ENCODE assay signal across 8 mouse cellular contexts in the genomic region with DNA sequence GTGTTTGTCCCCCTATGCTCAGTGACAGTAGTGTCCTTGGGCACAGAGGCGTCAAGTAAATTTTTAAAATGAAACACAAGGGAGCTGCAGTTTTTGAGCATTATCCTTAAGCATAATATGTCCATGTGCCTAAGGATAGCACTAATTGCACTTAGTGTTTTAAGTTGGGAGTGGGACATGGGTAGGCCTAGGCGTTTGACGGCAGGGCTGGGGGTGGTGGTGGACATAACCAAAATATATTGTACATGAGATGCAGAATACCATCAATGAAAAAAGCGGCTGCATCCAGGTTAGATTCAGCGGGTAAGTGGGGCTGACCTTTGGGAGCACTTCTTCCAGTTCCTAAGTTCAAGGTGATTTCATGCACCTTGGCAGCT. TPM values are rescaled to one million over a fixed set of nuclear protein-coding genes. Genes with fewer than 3 reads are reported as not detected.
A peak's percentile ranks its signal among the peaks of the same experiment; 100 is the strongest.
DNase-seq lines count a peak whose midpoint lies in the region; ATAC-seq and TF ChIP-seq lines count a peak whose summit lies in the region.

No protein-coding gene starts in this region.

- H3K9me3 ChIP-seq in hindbrain, embryonic 14.5 days (ENCODE audit: control insufficient read depth, low read length) = no peaks in the 10 kb centered on the region
- no peaks in the 10 kb centered on the region for H3K9me3 ChIP-seq in midbrain, embryonic 16.5 days (replicated peaks; ENCODE audit: control insufficient read depth, low read length, poor library complexity, severe bottlenecking)

- peaks cover 18% of the 10 kb centered on the region for H3K36me3 ChIP-seq in hindbrain, embryonic 14.5 days (replicated peaks; ENCODE audit: control insufficient read depth, insufficient read depth)
- peaks cover 2% of the 10 kb centered on the region; the same call in 1 of the 2 replicates for H3K36me3 ChIP-seq in midbrain, embryonic 16.5 days (ENCODE audit: control insufficient read depth, insufficient read depth, low read length)

- H3K4me3 ChIP-seq in layer of hippocampus, adult 2 months = peak overlapping the region; percentile 94
- H3K4me3 ChIP-seq in brown adipose tissue, adult 24 weeks (ENCODE audit: insufficient read depth, low read depth, low read length) = peak overlapping the region; percentile 86
- H3K4me3 ChIP-seq in hindbrain, embryonic 14.5 days (replicated peaks; ENCODE audit: low read length) = peak overlapping the region; percentile 75
- H3K4me3 ChIP-seq in midbrain, embryonic 16.5 days (ENCODE audit: low read depth, low read length) = peak overlapping the region; percentile 60

- ATAC-seq in hindbrain, embryonic 14.5 days (ENCODE audit: low FRiP score) = peak; percentile 29
- peak; percentile 56 for ATAC-seq in midbrain, embryonic 16.5 days
- ATAC-seq in monocyte, adult 5-6 weeks (replicated peaks; ENCODE audit: insufficient number of reproducible peaks, low FRiP score, low TSS enrichment, poor library complexity, severe bottlenecking) = no peak

- H3K4me2 ChIP-seq in hindbrain, embryonic 14.5 days (replicated peaks) = peak overlapping the region; percentile 89
- peak overlapping the region; percentile 67 for H3K4me2 ChIP-seq in midbrain, embryonic 16.5 days (ENCODE audit: low read length)

- peak overlapping the region; percentile 83 for H3K9ac ChIP-seq in hindbrain, embryonic 14.5 days
- peak overlapping the region; percentile 83 for H3K9ac ChIP-seq in midbrain, embryonic 16.5 days (ENCODE audit: low read depth, low read length)

- TF ChIP-seq CTCF in layer of hippocampus, adult 2 months (conservative IDR thresholded peaks at IDR 0.05) = peak; percentile 18

- peak overlapping the region; percentile 98 for H3K27ac ChIP-seq in layer of hippocampus, adult 2 months
- peak overlapping the region; percentile 92 for H3K27ac ChIP-seq in brown adipose tissue, adult 24 weeks (replicated peaks; ENCODE audit: low read depth, low read length)
- H3K27ac ChIP-seq in hindbrain, embryonic 14.5 days = peak overlapping the region; percentile 78
- H3K27ac ChIP-seq in midbrain, embryonic 16.5 days (ENCODE audit: low read length) = peak overlapping the region; percentile 70

- H3K4me1 ChIP-seq in brown adipose tissue, adult 24 weeks (ENCODE audit: control insufficient read depth, insufficient read depth, insufficient read length, low read length) = no peaks in the 10 kb centered on the region
- peaks cover 7% of the 10 kb centered on the region for H3K4me1 ChIP-seq in hindbrain, embryonic 14.5 days (replicated peaks; ENCODE audit: control insufficient read depth, insufficient read depth, low read length)
- H3K4me1 ChIP-seq in midbrain, embryonic 16.5 days (ENCODE audit: control insufficient read depth, insufficient read depth, low read length) = peaks cover 15% of the 10 kb centered on the region

- no peak for DNase-seq in layer of hippocampus, adult 2 months (ENCODE audit: low spot score in 2 of 2)
- no peak for DNase-seq in layer of hippocampus, adult 11-12 months (ENCODE audit: low spot score)
- DNase-seq in hindbrain, embryonic 14.5 days (ENCODE audit: low spot score) = no peak
- DNase-seq in cerebellum, adult 11 months = no peak
- DNase-seq in left cerebral cortex, adult 11 months (ENCODE audit: low spot score) = no peak

- H3K27me3 ChIP-seq in hindbrain, embryonic 14.5 days (ENCODE audit: control insufficient read depth, insufficient read depth, low read length) = no peaks in the 10 kb centered on the region
- no peaks in the 10 kb centered on the region for H3K27me3 ChIP-seq in midbrain, embryonic 16.5 days (ENCODE audit: control insufficient read depth, insufficient read depth, low read depth, low read length)

- WGBS in hindbrain, embryonic 14.5 days = 11% methylated on average over 5 of the region's 5 CpGs
- WGBS in midbrain, embryonic 16.5 days = 12% methylated on average over 5 of the region's 5 CpGs

RNA-seq across cellular contexts. Expression of gene Rmnd1, which starts 0.5 kb away (rescaled TPM):
- total RNA-seq in layer of hippocampus, adult 2 months (2021) = 10 to 100 TPM; 33.1 to 44.9 TPM
- polyA plus RNA-seq in brown adipose tissue, adult 24 weeks (2012; ENCODE audit: insufficient read depth, insufficient read length, missing spikeins) = 116 and 132 TPM in 2 replicates
- polyA plus RNA-seq in hindbrain, embryonic 14.5 days (2014; fragmentation: Nextera tagmentation; extraction: Ambion mirVana) = 50.6 and 52.9 TPM in 2 replicates
- polyA plus RNA-seq in midbrain, embryonic 16.5 days (2015; fragmentation: Nextera tagmentation; extraction: Ambion mirVana) = 54.6 and 55.1 TPM in 2 replicates
- 36.2 to 50.5 TPM (median 46.3 TPM) in 3 replicates for total RNA-seq in monocyte, adult 5-6 weeks (2017)

RNA-seq across cellular contexts. Expression of gene Armt1, which starts 0.5 kb away (rescaled TPM):
- total RNA-seq in layer of hippocampus, adult 2 months (2021) = 10 to 100 TPM; 24.0 to 24.9 TPM
- polyA plus RNA-seq in brown adipose tissue, adult 24 weeks (2012; ENCODE audit: insufficient read depth, insufficient read length, missing spikeins) = 14.7 and 18.2 TPM in 2 replicates
- 12.0 and 12.2 TPM in 2 replicates for polyA plus RNA-seq in hindbrain, embryonic 14.5 days (2014; fragmentation: Nextera tagmentation; extraction: Ambion mirVana)
- 9.3 and 10.8 TPM in 2 replicates for polyA plus RNA-seq in midbrain, embryonic 16.5 days (2015; fragmentation: Nextera tagmentation; extraction: Ambion mirVana)
- 14.9 to 33.3 TPM (median 21.4 TPM) in 3 replicates for total RNA-seq in monocyte, adult 5-6 weeks (2017)

RNA-seq across cellular contexts. Expression of gene Zbtb2, which starts 43.8 kb away (rescaled TPM):
- total RNA-seq in layer of hippocampus, adult 2 months (2021) = 10 to 100 TPM; 11.8 to 13.2 TPM
- polyA plus RNA-seq in brown adipose tissue, adult 24 weeks (2012; ENCODE audit: insufficient read depth, insufficient read length, missing spikeins) = 3.6 and 5.0 TPM in 2 replicates
- polyA plus RNA-seq in hindbrain, embryonic 14.5 days (2014; fragmentation: Nextera tagmentation; extraction: Ambion mirVana) = 15.2 and 17.1 TPM in 2 replicates
- 14.8 and 17.2 TPM in 2 replicates for polyA plus RNA-seq in midbrain, embryonic 16.5 days (2015; fragmentation: Nextera tagmentation; extraction: Ambion mirVana)
- total RNA-seq in monocyte, adult 5-6 weeks (2017) = 25.2 to 30.1 TPM (median 28.5 TPM) in 3 replicates

RNA-seq across cellular contexts. Expression of gene Ccdc170, which starts 50.6 kb away (rescaled TPM):
- under 1 TPM; 0.41 to 0.54 TPM for total RNA-seq in layer of hippocampus, adult 2 months (2021)
- 0.75 and 2.2 TPM in 2 replicates for polyA plus RNA-seq in brown adipose tissue, adult 24 weeks (2012; ENCODE audit: insufficient read depth, insufficient read length, missing spikeins)
- polyA plus RNA-seq in hindbrain, embryonic 14.5 days (2014; fragmentation: Nextera tagmentation; extraction: Ambion mirVana) = 0.35 and 0.70 TPM in 2 replicates
- polyA plus RNA-seq in midbrain, embryonic 16.5 days (2015; fragmentation: Nextera tagmentation; extraction: Ambion mirVana) = 0.40 and 0.54 TPM in 2 replicates
- 0.19 TPM in 1 of 3 replicates, not detected in the others for total RNA-seq in monocyte, adult 5-6 weeks (2017)
